Mouse (Mus musculus) embryonic fibroblast, embryonic 13.5 days (primary cell): ENCODE data around the gene Bcat1.

ENCODE experiments used
- CTCF ChIP-seq: IDR thresholded peaks from 2 replicates; pipeline ENCODE4 v1.5.1; 2011; ENCODE audit warnings: mild to moderate bottlenecking, control low read depth, low read length, moderate library complexity, borderline replicate concordance; ENCODE audit not compliant: insufficient read depth
- POLR2A ChIP-seq: IDR thresholded peaks from 2 replicates; pipeline ENCODE4 v1.6.1; 2011; ENCODE audit warnings: low read depth, mild to moderate bottlenecking, control low read depth, low read length, moderate library complexity

GRCm38 (mm10) chr6:144967536-144967935 lies 108.4 kb downstream of the Bcat1 start:
- TF ChIP-seq CTCF = no peak
- no peak for TF ChIP-seq POLR2A
